Mouse (Mus musculus) spleen, adult 2 months (tissue): ENCODE data around the gene Nfib.

Experiments used
- CTCF ChIP-seq: fragments of 200-500 bp; IDR thresholded peaks from 2 replicates; pipeline ENCODE4 v1.5.1; 2011; ENCODE audit warnings: mild to moderate bottlenecking, inconsistent platforms; ENCODE audit not compliant: insufficient read depth, insufficient read length, insufficient replicate concordance; ENCODE audit errors: extremely low read depth
- POLR2A ChIP-seq: fragments of 200-500 bp; IDR thresholded peaks from 2 replicates; pipeline ENCODE4 v1.6.1; 2011; ENCODE audit warnings: low read depth, low read length, inconsistent platforms

- TF ChIP-seq CTCF, result no peak
- TF ChIP-seq POLR2A, result no peak
Measured at GRCm38 (mm10) chr4:82634365-82634764, 71.2 kb downstream of the Nfib start.
